Mouse (Mus musculus): ENCODE data around the gene Arid1b.

Arid1b gene

GRCm38 (mm10) chr17:5261874-5262605 is 267.9 kb downstream of the Arid1b start:
- peaks cover 36% of the 10 kb centered on the region for H3K4me1 ChIP-seq (replicated peaks; ENCODE audit: low read depth, low read length)

GRCm38 (mm10) chr17:5262788-5263187 is 268.7 kb downstream of the Arid1b start:
- H3K36me3 ChIP-seq (ENCODE audit: insufficient read depth, low read length): peaks cover 11% of the 10 kb centered on the region
- no peaks in the 10 kb centered on the region for H3K9me3 ChIP-seq (ENCODE audit: low read length)
- H3K4me1 ChIP-seq (replicated peaks; ENCODE audit: low read depth, low read length): peaks cover 33% of the 10 kb centered on the region
- no peak overlapping the region for H3K4me3 ChIP-seq (replicated peaks; ENCODE audit: low read length)
- TF ChIP-seq NANOG (IDR thresholded peaks at IDR 0.05; ENCODE audit: borderline replicate concordance, low read length) (no peak), POU5F1 (IDR thresholded peaks at IDR 0.05; ENCODE audit: borderline replicate concordance, low read length) (no peak), CTCF (conservative IDR thresholded peaks at IDR 0.05; ENCODE audit: low read length) (no peak)
- no peaks in the 10 kb centered on the region for H3K27me3 ChIP-seq (ENCODE audit: insufficient read depth, low read length)

More at GRCm38 (mm10) chr17:5261874-5262605, 267.9 kb downstream of the Arid1b start:
- no peaks in the 10 kb centered on the region for H3K9me3 ChIP-seq (ENCODE audit: low read length)
- peaks cover 11% of the 10 kb centered on the region for H3K36me3 ChIP-seq (ENCODE audit: insufficient read depth, low read length)
- TF ChIP-seq POU5F1 (IDR thresholded peaks at IDR 0.05; ENCODE audit: borderline replicate concordance, low read length): no peak
- no peak for TF ChIP-seq NANOG (IDR thresholded peaks at IDR 0.05; ENCODE audit: borderline replicate concordance, low read length)
- no peak for TF ChIP-seq CTCF (conservative IDR thresholded peaks at IDR 0.05; ENCODE audit: low read length)
- H3K4me3 ChIP-seq (replicated peaks; ENCODE audit: low read length): no peak overlapping the region
- no peaks in the 10 kb centered on the region for H3K27me3 ChIP-seq (ENCODE audit: insufficient read depth, low read length)

GRCm38 (mm10) chr17:5264783-5265182 is 270.7 kb downstream of the Arid1b start:
- Histone ChIP-seq H3K36me3 (ENCODE audit: insufficient read depth, low read length) (peaks cover 11% of the 10 kb centered on the region), H3K4me1 (replicated peaks; ENCODE audit: low read depth, low read length) (peaks cover 28% of the 10 kb centered on the region), H3K4me3 (replicated peaks; ENCODE audit: low read length) (no peak overlapping the region), H3K27me3 (ENCODE audit: insufficient read depth, low read length) (no peaks in the 10 kb centered on the region), H3K9me3 (ENCODE audit: low read length) (no peaks in the 10 kb centered on the region)
- no peak for TF ChIP-seq CTCF (conservative IDR thresholded peaks at IDR 0.05; ENCODE audit: low read length)

- Histone ChIP-seq H3K27me3 (ENCODE audit: insufficient read depth, low read length) (no peaks in the 10 kb centered on the region), H3K9me3 (ENCODE audit: low read length) (no peaks in the 10 kb centered on the region), H3K4me1 (replicated peaks; ENCODE audit: low read depth, low read length) (peaks cover 28% of the 10 kb centered on the region), H3K36me3 (ENCODE audit: insufficient read depth, low read length) (peaks cover 11% of the 10 kb centered on the region), H3K4me3 (replicated peaks; ENCODE audit: low read length) (no peak overlapping the region)
- TF ChIP-seq NANOG (IDR thresholded peaks at IDR 0.05; ENCODE audit: borderline replicate concordance, low read length) (no peak), CTCF (conservative IDR thresholded peaks at IDR 0.05; ENCODE audit: low read length) (no peak), POU5F1 (IDR thresholded peaks at IDR 0.05; ENCODE audit: borderline replicate concordance, low read length) (no peak)
These were observed 271.5 kb downstream of the Arid1b start for GRCm38 (mm10) chr17:5265615-5266014.

DNA sequence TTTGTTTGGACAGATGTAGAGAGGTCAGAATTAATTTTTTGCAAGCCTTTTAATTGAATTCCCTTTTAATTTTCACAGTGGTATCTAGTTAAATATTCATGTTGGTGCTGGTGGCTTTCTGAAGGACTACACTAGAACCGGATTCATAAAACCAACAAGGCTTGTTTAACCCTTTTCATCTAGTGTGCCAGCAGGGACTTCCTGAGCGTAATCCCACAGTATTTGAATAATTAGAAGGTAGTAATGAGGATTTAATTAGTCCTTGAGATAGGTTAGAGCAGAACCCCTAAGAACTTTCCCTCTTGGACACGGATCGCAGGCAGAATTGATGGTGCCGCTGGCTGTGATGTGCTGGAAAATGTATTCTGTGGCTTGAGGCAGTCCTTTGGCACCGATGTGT is 273.6 kb downstream of the Arid1b start:
- Histone ChIP-seq H3K9me3 (ENCODE audit: low read length) (no peaks in the 10 kb centered on the region), H3K36me3 (ENCODE audit: insufficient read depth, low read length) (peaks cover 11% of the 10 kb centered on the region), H3K4me1 (replicated peaks; ENCODE audit: low read depth, low read length) (peaks cover 40% of the 10 kb centered on the region), H3K4me3 (replicated peaks; ENCODE audit: low read length) (no peak overlapping the region), H3K27me3 (ENCODE audit: insufficient read depth, low read length) (no peaks in the 10 kb centered on the region)
- TF ChIP-seq POU5F1 (IDR thresholded peaks at IDR 0.05; ENCODE audit: borderline replicate concordance, low read length) (no peak), CTCF (conservative IDR thresholded peaks at IDR 0.05; ENCODE audit: low read length) (no peak), NANOG (IDR thresholded peaks at IDR 0.05; ENCODE audit: borderline replicate concordance, low read length) (no peak)

DNA sequence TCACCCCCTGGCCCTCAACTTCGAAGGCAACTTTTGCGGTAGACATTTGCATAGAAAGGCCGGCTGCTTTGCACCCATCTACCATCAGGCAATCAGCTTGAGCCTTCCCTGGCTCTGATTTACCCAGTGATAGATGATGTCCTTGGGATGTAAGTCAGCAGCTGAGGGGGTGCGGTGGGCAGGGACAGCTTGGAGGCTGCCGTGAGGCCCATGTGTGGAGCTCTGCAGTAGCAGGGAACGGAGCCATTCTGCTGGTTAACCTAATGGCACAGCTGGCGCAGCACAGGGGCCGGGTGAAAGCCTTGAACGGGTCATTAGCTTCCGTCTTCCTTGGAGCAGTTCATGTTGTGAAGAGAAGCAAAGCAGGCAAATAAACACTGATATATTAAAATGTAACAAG is 275.2 kb downstream of the Arid1b start:
- H3K4me1 ChIP-seq (replicated peaks; ENCODE audit: low read depth, low read length): peaks cover 43% of the 10 kb centered on the region

GRCm38 (mm10) chr17:5269774-5270173 is 275.6 kb downstream of the Arid1b start:
- no peak overlapping the region for H3K4me3 ChIP-seq (replicated peaks; ENCODE audit: low read length)
- no peaks in the 10 kb centered on the region for H3K27me3 ChIP-seq (ENCODE audit: insufficient read depth, low read length)
- H3K9me3 ChIP-seq (ENCODE audit: low read length): no peaks in the 10 kb centered on the region
- TF ChIP-seq POU5F1 (IDR thresholded peaks at IDR 0.05; ENCODE audit: borderline replicate concordance, low read length): no peak
- no peak for TF ChIP-seq NANOG (IDR thresholded peaks at IDR 0.05; ENCODE audit: borderline replicate concordance, low read length)
- no peak for TF ChIP-seq CTCF (conservative IDR thresholded peaks at IDR 0.05; ENCODE audit: low read length)
- H3K36me3 ChIP-seq (ENCODE audit: insufficient read depth, low read length): peaks cover under 1% of the 10 kb centered on the region; the same call in 1 of the 2 replicates
- peaks cover 43% of the 10 kb centered on the region for H3K4me1 ChIP-seq (replicated peaks; ENCODE audit: low read depth, low read length)

More for the DNA sequence above, 275.2 kb downstream of the Arid1b start:
- Histone ChIP-seq H3K9me3 (ENCODE audit: low read length) (no peaks in the 10 kb centered on the region), H3K27me3 (ENCODE audit: insufficient read depth, low read length) (no peaks in the 10 kb centered on the region), H3K36me3 (ENCODE audit: insufficient read depth, low read length) (peaks cover 5% of the 10 kb centered on the region), H3K4me3 (replicated peaks; ENCODE audit: low read length) (no peak overlapping the region)
- TF ChIP-seq CTCF (conservative IDR thresholded peaks at IDR 0.05; ENCODE audit: low read length) (no peak), NANOG (IDR thresholded peaks at IDR 0.05; ENCODE audit: borderline replicate concordance, low read length) (no peak), POU5F1 (IDR thresholded peaks at IDR 0.05; ENCODE audit: borderline replicate concordance, low read length) (no peak)

DNA sequence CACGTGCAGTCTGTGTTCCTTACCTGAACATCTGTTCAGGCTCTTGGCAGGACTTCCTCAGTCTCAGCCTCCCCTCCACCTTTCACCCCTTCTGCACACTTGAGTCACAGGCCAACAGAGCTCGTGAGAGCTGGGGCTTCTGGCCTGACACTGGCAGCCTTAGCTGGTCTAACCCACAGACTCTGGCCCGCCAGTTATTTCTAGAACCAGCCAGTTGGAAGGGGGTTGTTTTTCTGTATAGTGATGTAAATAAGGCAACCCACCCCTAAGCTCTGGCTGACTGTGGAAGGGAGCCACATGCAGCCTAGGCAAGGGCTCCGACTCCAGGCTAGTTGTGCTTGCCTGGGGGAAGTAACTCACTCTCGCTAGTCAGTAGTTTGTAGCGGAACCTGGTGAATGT is 276.7 kb downstream of the Arid1b start:
- Histone ChIP-seq H3K9me3 (ENCODE audit: low read length) (no peaks in the 10 kb centered on the region), H3K4me1 (replicated peaks; ENCODE audit: low read depth, low read length) (peaks cover 48% of the 10 kb centered on the region), H3K36me3 (ENCODE audit: insufficient read depth, low read length) (no peaks in the 10 kb centered on the region), H3K4me3 (replicated peaks; ENCODE audit: low read length) (peak overlapping the region; percentile 64), H3K27me3 (ENCODE audit: insufficient read depth, low read length) (no peaks in the 10 kb centered on the region)
- no peak for TF ChIP-seq POU5F1 (IDR thresholded peaks at IDR 0.05; ENCODE audit: borderline replicate concordance, low read length)
- no peak for TF ChIP-seq NANOG (IDR thresholded peaks at IDR 0.05; ENCODE audit: borderline replicate concordance, low read length)
- TF ChIP-seq CTCF (conservative IDR thresholded peaks at IDR 0.05; ENCODE audit: low read length): no peak

GRCm38 (mm10) chr17:5273118-5273517 is 279.0 kb downstream of the Arid1b start:
- Histone ChIP-seq H3K4me3 (replicated peaks; ENCODE audit: low read length) (no peak overlapping the region), H3K36me3 (ENCODE audit: insufficient read depth, low read length) (no peaks in the 10 kb centered on the region), H3K4me1 (replicated peaks; ENCODE audit: low read depth, low read length) (peaks cover 64% of the 10 kb centered on the region), H3K9me3 (ENCODE audit: low read length) (no peaks in the 10 kb centered on the region), H3K27me3 (ENCODE audit: insufficient read depth, low read length) (no peaks in the 10 kb centered on the region)
- TF ChIP-seq POU5F1 (IDR thresholded peaks at IDR 0.05; ENCODE audit: borderline replicate concordance, low read length) (no peak), NANOG (IDR thresholded peaks at IDR 0.05; ENCODE audit: borderline replicate concordance, low read length) (no peak), CTCF (conservative IDR thresholded peaks at IDR 0.05; ENCODE audit: low read length) (no peak)

All from E14TG2a.4 (cell line).